Mouse (Mus musculus) liver, embryonic 13.5 days (tissue): Measurements from ENCODE around the gene Frmd4a. TPM values are rescaled to one million over a fixed set of nuclear protein-coding genes. Genes with fewer than 3 reads are reported as not detected.

Experiments
- ATAC-seq: fragments of 200-750 bp; cut with Nextera tagmentation; 2 replicates; pipeline ENCODE4 v1.8.0; 2017; ENCODE audit warnings: low read depth, mild to moderate bottlenecking, moderate number of reproducible peaks, moderate library complexity
- DNase-seq: peaks from one replicate; pipeline ENCODE4 v3.0.0; 2022
- H3K27ac ChIP-seq: fragments of 300-500 bp; sonication (generic); 2 replicates; pipeline ENCODE4 v1.5.1; 2015; ENCODE audit warnings: moderate library complexity, mild to moderate bottlenecking, inconsistent platforms
- H3K27me3 ChIP-seq: fragments of 300-500 bp; sonication (generic); 2 replicates; pipeline ENCODE4 v1.6.1; 2015; ENCODE audit warnings: mild to moderate bottlenecking, inconsistent platforms
- H3K36me3 ChIP-seq: fragments of 300-500 bp; sonication (generic); 2 replicates; pipeline ENCODE4 v1.6.1; 2015; ENCODE audit warnings: mild to moderate bottlenecking, inconsistent platforms
- H3K4me1 ChIP-seq: fragments of 300-500 bp; sonication (generic); replicated peaks from 2 replicates; pipeline ENCODE4 v1.6.1; 2015; ENCODE audit warnings: inconsistent platforms
- H3K4me2 ChIP-seq: fragments of 300-500 bp; sonication (generic); 2 replicates; pipeline ENCODE4 v1.6.1; 2015; ENCODE audit warnings: inconsistent platforms, mild to moderate bottlenecking, moderate library complexity
- H3K4me3 ChIP-seq: fragments of 300-500 bp; sonication (generic); replicated peaks from 2 replicates; pipeline ENCODE4 v1.5.1; 2015; ENCODE audit warnings: mild to moderate bottlenecking, inconsistent platforms
- H3K9ac ChIP-seq: fragments of 300-500 bp; sonication (generic); 2 replicates; pipeline ENCODE4 v1.6.1; 2015; ENCODE audit warnings: mild to moderate bottlenecking, inconsistent platforms
- H3K9me3 ChIP-seq: fragments of 300-500 bp; sonication (generic); replicated peaks from 2 replicates; pipeline ENCODE4 v1.6.1; 2016; ENCODE audit warnings: inconsistent platforms
- WGBS: fragments of 180-500 bp; shearing (Covaris S2); methylation state at CpG from one replicate; pipeline ENCODE4 v1.1.7; 2015; ENCODE audit not compliant: insufficient replicate concordance; 5-methylcytosine and 5-hydroxymethylcytosine counted together
- polyA plus RNA-seq: library from polyadenylated mRNA; unstranded; fragments of >200 nt; fragmentation: Nextera tagmentation; extraction: Ambion mirVana; gene quantifications from 2 replicates; pipeline ENCODE4 v1.2.1, GENCODE M21; 2015

Gene Frmd4a
- polyA plus RNA-seq, 1 experiment from 2014 or later = 11.0 TPM

DNA sequence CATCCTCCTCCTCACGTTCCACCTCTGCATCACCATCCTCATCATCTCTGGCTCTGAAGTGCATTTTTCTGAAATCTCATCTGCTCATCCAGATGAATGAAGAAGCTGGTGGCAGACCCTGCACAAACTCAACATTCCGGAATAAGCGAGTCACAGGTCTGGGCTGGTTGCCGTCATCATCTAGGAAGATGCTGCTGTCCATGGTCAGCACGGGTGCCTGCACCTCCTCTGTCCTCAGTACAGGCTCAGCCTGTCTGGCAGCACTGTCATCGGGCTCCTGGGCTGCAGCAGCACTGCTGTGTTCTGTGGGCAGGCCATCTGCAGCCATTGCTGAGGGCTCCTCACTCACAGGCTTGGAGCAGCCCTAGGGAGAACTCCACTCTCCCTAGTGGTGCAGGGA is 149.6 kb downstream of the Frmd4a start:
- DNase-seq (no peak), ATAC-seq (no peak)
- Histone ChIP-seq H3K9me3 (no peaks in the 10 kb centered on the region), H3K36me3 (no peaks in the 10 kb centered on the region), H3K9ac (no peak overlapping the region), H3K27me3 (no peaks in the 10 kb centered on the region), H3K4me1 (no peaks in the 10 kb centered on the region), H3K4me2 (no peak overlapping the region), H3K27ac (no peak overlapping the region), H3K4me3 (no peak overlapping the region)
- WGBS = 63% methylated on average over 6 of the region's 6 CpGs

DNA sequence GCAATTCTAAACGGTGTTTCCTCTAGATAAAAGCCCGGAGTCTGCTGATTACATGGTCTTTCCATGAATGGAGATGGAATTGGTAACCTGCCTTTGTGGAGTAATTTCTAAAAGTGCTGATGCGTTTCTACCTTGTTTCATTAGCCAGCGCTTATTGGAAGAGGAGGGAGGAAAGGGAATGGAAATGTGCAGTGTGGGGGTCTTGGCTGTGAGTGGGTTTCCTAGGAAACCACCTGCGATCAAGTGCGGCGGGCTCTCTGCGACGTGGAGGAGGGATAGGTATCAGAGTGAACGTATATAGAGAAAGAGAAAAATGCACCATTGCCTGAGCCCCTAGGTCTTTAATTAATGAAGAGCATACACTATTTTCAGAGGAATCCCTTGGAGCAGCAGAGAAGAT is 152.2 kb downstream of the Frmd4a start:
- Histone ChIP-seq H3K9me3 (no peaks in the 10 kb centered on the region), H3K36me3 (no peaks in the 10 kb centered on the region), H3K27ac (no peak overlapping the region), H3K4me2 (no peak overlapping the region), H3K27me3 (no peaks in the 10 kb centered on the region), H3K9ac (no peak overlapping the region), H3K4me3 (no peak overlapping the region), H3K4me1 (no peaks in the 10 kb centered on the region)
- WGBS = 69% methylated on average over 10 of the region's 10 CpGs
- DNase-seq (no peak), ATAC-seq (no peak)

DNA sequence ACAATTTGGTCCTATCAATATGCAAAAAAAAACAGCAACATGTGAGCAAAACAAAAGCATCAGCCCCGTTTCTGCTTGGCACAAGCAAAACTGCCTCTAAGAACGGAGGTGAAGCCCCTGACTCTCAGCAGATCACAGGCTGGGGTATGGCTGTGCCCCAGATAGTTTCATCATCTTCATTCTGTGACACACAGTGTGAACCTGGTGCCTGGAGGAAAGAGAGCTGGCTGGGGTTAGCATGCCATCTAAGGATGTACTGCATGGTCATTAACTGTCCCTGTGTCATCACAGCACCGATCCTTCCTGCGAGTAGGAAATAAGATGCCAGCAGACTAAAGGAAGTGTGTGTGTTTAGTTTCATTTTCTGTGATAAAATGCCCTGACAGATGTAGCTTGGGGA is 152.7 kb downstream of the Frmd4a start:
- no peak overlapping the region for H3K9ac ChIP-seq
- ATAC-seq (no peak), DNase-seq (no peak)
- H3K27ac ChIP-seq = no peak overlapping the region
- H3K4me1 ChIP-seq = no peaks in the 10 kb centered on the region
- H3K36me3 ChIP-seq = no peaks in the 10 kb centered on the region
- WGBS = 51% methylated on average over 4 of the region's 4 CpGs
- no peaks in the 10 kb centered on the region for H3K27me3 ChIP-seq
- no peaks in the 10 kb centered on the region for H3K9me3 ChIP-seq
- no peak overlapping the region for H3K4me3 ChIP-seq
- H3K4me2 ChIP-seq = no peak overlapping the region

DNA sequence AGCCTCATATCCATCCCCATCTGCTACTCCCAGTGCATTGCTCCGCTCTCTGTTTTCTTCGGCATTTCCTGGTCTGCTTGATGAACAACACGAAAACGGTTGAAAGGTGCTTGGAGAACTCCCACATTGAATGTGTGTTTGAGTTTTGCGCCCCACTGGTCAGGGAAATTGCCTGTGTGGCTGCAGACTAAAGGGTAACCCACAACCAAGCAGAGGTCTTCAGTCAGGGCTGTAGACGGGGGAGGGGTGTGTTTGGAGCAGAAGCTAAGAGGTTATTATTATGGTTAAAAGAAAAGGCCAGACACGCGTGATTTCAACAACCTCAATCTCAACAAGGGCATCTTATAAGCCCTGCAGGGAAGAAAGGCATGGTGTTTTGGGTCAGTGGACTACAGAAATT is 167.5 kb downstream of the Frmd4a start:
- ATAC-seq = no peak
- no peak overlapping the region for H3K4me3 ChIP-seq

DNA sequence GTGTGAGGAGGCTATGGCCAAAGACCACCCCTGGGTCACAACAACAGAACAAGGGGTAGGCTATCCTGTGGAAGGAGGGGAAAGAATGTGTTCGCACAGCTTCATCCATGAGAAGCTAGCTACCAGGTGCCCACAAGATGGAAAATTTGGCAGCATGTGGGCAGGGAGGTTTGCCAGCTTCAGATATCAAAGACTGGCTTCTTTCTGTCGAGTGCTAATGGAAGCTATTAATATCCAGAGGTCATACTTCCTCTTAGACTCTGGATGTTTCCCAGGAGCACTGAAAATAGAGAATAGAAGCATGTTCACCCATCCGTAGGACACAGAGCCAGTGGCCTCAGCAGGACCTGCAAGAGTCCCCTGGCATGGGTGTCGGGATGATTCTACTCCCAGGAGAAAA is 170.0 kb downstream of the Frmd4a start:
- H3K9me3 ChIP-seq = no peaks in the 10 kb centered on the region
- WGBS = 43% methylated on average over 4 of the region's 4 CpGs

More for the DNA sequence above, 167.5 kb downstream of the Frmd4a start:
- no peaks in the 10 kb centered on the region for H3K9me3 ChIP-seq
- no peaks in the 10 kb centered on the region for H3K36me3 ChIP-seq
- H3K4me1 ChIP-seq = no peaks in the 10 kb centered on the region
- no peak overlapping the region for H3K27ac ChIP-seq
- no peak overlapping the region for H3K9ac ChIP-seq
- H3K4me2 ChIP-seq = no peak overlapping the region
- H3K27me3 ChIP-seq = no peaks in the 10 kb centered on the region
- 70% methylated on average over 8 of the region's 8 CpGs for WGBS
- no peak for DNase-seq

DNA sequence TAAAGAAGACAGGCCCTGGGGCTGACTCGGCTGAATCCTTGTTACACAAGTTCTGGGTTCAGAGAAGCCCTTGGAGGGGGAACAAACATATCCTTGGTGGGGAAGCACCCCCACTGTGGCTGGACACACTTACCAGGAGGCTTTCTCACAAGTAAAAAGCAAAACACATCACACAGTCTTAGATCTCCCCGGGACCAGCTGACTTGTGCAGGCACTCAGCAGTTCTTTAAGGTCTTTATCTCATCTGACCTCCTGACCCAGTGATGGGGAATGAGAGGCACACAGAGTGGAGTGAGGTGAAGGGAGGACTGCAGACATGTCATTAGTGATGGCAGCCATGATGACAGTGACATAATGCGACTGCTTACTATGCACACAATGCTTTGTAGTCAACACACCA is 170.8 kb downstream of the Frmd4a start:
- no peaks in the 10 kb centered on the region for H3K4me1 ChIP-seq
- ATAC-seq = no peak

More for the DNA sequence above, 170.0 kb downstream of the Frmd4a start:
- no peaks in the 10 kb centered on the region for H3K36me3 ChIP-seq
- no peak overlapping the region for H3K4me2 ChIP-seq
- no peak overlapping the region for H3K9ac ChIP-seq
- no peaks in the 10 kb centered on the region for H3K27me3 ChIP-seq
- DNase-seq = no peak
- H3K4me3 ChIP-seq = no peak overlapping the region
- no peak overlapping the region for H3K27ac ChIP-seq
- no peak for ATAC-seq
- H3K4me1 ChIP-seq = no peaks in the 10 kb centered on the region

DNA sequence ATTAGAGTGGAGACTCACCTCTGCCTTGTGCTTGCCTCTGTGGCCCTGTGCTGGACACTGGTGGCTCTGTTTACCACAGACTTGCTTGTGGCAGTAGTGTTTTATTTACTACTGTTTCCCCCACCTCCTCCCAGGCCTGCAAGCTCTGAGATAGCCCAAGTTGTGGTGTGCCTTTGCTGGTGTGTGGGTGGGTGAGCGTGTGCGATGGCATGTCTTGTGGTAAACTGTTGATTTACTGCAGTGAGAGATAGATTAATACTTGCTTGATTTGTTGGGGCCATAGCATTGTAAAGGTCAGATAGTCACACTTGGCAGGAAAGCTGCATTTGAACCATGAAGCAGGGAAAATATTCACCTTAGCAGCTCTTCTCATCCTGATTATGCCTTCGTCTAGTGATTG is 172.8 kb downstream of the Frmd4a start:
- H3K9me3 ChIP-seq = no peaks in the 10 kb centered on the region
- H3K36me3 ChIP-seq = no peaks in the 10 kb centered on the region
- 46% methylated on average over 3 of the region's 3 CpGs for WGBS
- no peak for ATAC-seq
- DNase-seq = no peak
- no peak overlapping the region for H3K27ac ChIP-seq
- H3K27me3 ChIP-seq = no peaks in the 10 kb centered on the region
- no peak overlapping the region for H3K4me2 ChIP-seq
- no peaks in the 10 kb centered on the region for H3K4me1 ChIP-seq
- no peak overlapping the region for H3K4me3 ChIP-seq
- no peak overlapping the region for H3K9ac ChIP-seq

More for the DNA sequence above, 170.8 kb downstream of the Frmd4a start:
- no peak for DNase-seq
- Histone ChIP-seq H3K27ac (no peak overlapping the region), H3K4me3 (no peak overlapping the region), H3K9ac (no peak overlapping the region), H3K4me2 (no peak overlapping the region), H3K36me3 (no peaks in the 10 kb centered on the region), H3K27me3 (no peaks in the 10 kb centered on the region), H3K9me3 (no peaks in the 10 kb centered on the region)
- WGBS = 43% methylated on average over 3 of the region's 3 CpGs

DNA sequence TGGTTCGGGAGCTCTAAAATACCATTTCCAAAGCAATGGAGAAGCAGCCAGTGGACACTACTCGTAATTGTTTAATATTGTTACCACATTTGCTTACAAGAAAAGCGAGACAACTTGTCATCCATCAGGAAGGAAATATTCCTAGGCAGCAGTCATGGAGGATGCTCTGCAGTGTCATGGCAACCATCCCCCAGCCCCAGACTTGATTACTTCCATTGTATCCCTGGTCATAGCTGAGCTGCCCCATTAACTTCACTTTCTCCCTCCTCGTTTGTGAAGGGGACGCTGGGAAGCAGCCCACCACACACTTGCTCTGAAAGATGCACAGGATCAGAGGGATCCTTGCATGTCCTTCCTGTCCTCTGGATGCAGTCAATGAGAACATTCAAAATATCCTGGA is 173.5 kb downstream of the Frmd4a start:
- 50% methylated on average over 5 of the region's 5 CpGs for WGBS
- no peaks in the 10 kb centered on the region for H3K27me3 ChIP-seq
- DNase-seq = no peak
- H3K9ac ChIP-seq = no peak overlapping the region
- no peak overlapping the region for H3K4me2 ChIP-seq
- no peaks in the 10 kb centered on the region for H3K4me1 ChIP-seq
- no peak for ATAC-seq
- no peaks in the 10 kb centered on the region for H3K9me3 ChIP-seq
- H3K36me3 ChIP-seq = no peaks in the 10 kb centered on the region
- H3K27ac ChIP-seq = no peak overlapping the region
- H3K4me3 ChIP-seq = no peak overlapping the region

DNA sequence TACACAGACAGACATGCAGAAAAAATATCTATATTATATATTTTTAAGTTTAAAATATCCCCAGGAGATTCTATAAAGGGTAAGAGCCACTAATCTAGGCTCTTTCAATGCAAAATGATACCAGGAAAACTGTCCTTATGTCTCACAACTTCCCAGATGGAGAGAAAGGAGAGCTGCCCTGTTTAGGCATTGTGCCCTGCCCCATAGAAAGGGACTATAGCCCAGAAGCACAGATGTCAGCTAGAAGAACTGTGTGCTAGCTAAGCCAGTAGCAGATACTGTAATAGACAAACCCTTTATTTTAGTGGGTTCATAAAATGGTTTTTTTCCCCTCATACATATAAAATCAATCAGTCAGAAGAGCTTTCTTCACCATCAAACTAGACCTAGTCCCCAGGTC is 175.7 kb downstream of the Frmd4a start:
- H3K9ac ChIP-seq = no peak overlapping the region
- no peaks in the 10 kb centered on the region for H3K9me3 ChIP-seq
- no peaks in the 10 kb centered on the region for H3K36me3 ChIP-seq
- no peak overlapping the region for H3K4me3 ChIP-seq
- H3K4me2 ChIP-seq = no peak overlapping the region
- no peak for ATAC-seq
- no peaks in the 10 kb centered on the region for H3K4me1 ChIP-seq
- no peak overlapping the region for H3K27ac ChIP-seq
- no peaks in the 10 kb centered on the region for H3K27me3 ChIP-seq
- no peak for DNase-seq

DNA sequence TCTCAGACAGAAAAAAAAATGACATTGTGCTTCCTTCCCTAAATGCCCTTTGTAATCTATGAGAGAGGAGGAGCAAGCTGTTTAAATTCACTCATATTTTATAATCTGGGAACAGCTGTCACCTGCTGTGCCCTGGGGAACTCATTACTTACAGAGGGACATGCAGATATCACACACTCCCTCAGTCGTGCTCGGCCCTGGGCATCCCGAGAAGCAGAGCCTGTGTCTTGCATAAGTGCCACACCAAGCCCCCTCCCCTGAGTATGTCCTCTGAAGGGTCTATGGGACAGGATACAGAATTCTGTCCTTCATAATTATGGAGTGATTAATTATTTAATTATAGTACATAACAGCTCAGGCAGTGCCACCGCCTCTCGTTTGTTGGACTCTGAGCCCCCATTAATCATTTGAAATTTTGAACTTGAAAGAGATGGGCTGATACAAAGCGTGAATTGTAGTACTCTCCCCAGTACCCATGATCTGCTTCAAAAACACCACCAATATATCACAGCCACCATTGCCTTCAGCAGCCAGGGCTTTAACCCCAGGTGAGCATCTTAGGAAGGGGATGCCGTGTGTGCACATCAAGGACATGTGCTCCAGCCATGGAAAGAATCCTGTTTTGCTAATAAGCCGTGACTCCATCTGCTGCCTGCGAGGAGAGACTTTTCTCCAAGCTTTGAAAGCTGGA is 177.0 kb downstream of the Frmd4a start:
- no peak overlapping the region for H3K4me3 ChIP-seq
- no peaks in the 10 kb centered on the region for H3K9me3 ChIP-seq
- H3K27me3 ChIP-seq = no peaks in the 10 kb centered on the region
- H3K4me1 ChIP-seq = no peaks in the 10 kb centered on the region
- H3K4me2 ChIP-seq = no peak overlapping the region
- WGBS = 72% methylated on average over 9 of the region's 9 CpGs
- H3K36me3 ChIP-seq = no peaks in the 10 kb centered on the region
- no peak for DNase-seq
- no peak for ATAC-seq
- no peak overlapping the region for H3K27ac ChIP-seq
- no peak overlapping the region for H3K9ac ChIP-seq

DNA sequence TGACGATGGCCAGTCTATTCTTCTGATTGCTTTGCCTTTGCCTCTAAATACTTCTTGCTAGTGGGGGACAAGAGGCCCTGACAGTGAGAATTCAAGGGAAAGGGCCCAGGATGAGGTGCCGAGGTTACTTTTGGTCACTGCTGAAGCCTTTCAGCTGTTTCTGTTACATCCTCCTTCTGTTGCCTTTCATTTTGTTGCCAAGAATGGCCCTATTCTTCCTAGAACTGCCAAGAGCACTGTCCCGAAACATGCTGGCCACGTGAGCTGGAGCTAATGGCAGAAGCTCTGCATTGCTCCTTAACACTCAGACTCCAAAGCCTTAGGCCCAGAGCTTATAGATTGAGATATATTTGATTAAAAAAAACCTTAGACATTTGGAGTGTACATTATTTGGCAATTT is 178.5 kb downstream of the Frmd4a start:
- ATAC-seq (no peak), DNase-seq (no peak)
- H3K9ac ChIP-seq = no peak overlapping the region
- H3K9me3 ChIP-seq = no peaks in the 10 kb centered on the region
- WGBS = 72% methylated on average over 4 of the region's 4 CpGs
- no peaks in the 10 kb centered on the region for H3K36me3 ChIP-seq
- H3K27me3 ChIP-seq = no peaks in the 10 kb centered on the region
- H3K4me1 ChIP-seq = no peaks in the 10 kb centered on the region
- no peak overlapping the region for H3K4me3 ChIP-seq
- no peak overlapping the region for H3K27ac ChIP-seq
- no peak overlapping the region for H3K4me2 ChIP-seq

DNA sequence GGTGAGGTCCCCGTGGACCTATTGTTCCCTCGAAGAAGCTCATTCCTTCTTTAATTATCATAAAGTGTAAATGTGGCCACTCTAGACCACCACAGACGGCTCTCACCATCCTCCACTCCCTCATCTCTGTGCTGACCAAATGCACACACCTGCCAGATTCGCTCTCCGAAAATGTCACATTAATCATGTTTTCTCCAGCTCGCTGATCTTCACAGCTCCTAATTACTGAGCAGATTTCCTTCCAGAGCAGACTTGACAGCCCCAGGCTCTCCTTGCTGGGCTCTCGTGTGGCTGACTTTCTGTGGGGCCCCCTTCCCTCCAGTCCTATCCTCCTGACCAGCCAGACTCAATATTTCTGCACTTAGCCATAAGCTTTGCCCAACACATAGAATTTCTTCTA is 191.7 kb downstream of the Frmd4a start:
- H3K9ac ChIP-seq = no peak overlapping the region
- H3K4me2 ChIP-seq = no peak overlapping the region
- no peak for ATAC-seq
- H3K4me3 ChIP-seq = no peak overlapping the region
- H3K27ac ChIP-seq = no peak overlapping the region
- no peaks in the 10 kb centered on the region for H3K27me3 ChIP-seq
- H3K36me3 ChIP-seq = no peaks in the 10 kb centered on the region
- H3K4me1 ChIP-seq = no peaks in the 10 kb centered on the region
- DNase-seq = no peak
- WGBS = 63% methylated on average over 7 of the region's 7 CpGs
- no peaks in the 10 kb centered on the region for H3K9me3 ChIP-seq
